Mouse (Mus musculus) heart, adult 2 months (tissue): ENCODE results near the gene Exosc1. TPM values are rescaled to one million over a fixed set of nuclear protein-coding genes. Genes with fewer than 3 reads are reported as not detected.

Source experiments
- DNase-seq, 2 experiments: peaks; one replicate each; pipeline ENCODE4 v3.0.0; 2021
- H3K27ac ChIP-seq: fragments of 200-600 bp; 2 replicates; pipeline ENCODE4 v1.8.1; 2022
- H3K27me3 ChIP-seq: fragments of 200-500 bp; 2 replicates; pipeline ENCODE4 v1.6.1; 2012; ENCODE audit warnings: mild to moderate bottlenecking, low read length, inconsistent platforms, mixed read lengths; ENCODE audit not compliant: control insufficient read depth, insufficient read depth
- H3K36me3 ChIP-seq: fragments of 200-500 bp; 2 replicates; pipeline ENCODE4 v1.6.1; 2012; ENCODE audit warnings: low read length, inconsistent platforms; ENCODE audit not compliant: control insufficient read depth, insufficient read depth
- H3K4me1 ChIP-seq: fragments of 200-500 bp; 2 replicates; pipeline ENCODE4 v1.6.1; 2011; ENCODE audit warnings: low read length; ENCODE audit not compliant: control insufficient read depth, insufficient read depth
- H3K4me3 ChIP-seq: fragments of 200-600 bp; 2 replicates; pipeline ENCODE4 v1.8.1; 2022
- H3K79me2 ChIP-seq: fragments of 200-500 bp; replicated peaks from 2 replicates; pipeline ENCODE4 v1.6.1; 2012; ENCODE audit warnings: mild to moderate bottlenecking, inconsistent platforms, low read length, moderate library complexity, mixed read lengths; ENCODE audit not compliant: control insufficient read depth, insufficient read depth
- H3K9ac ChIP-seq: fragments of 200-500 bp; 2 replicates; pipeline ENCODE4 v1.6.1; 2012; ENCODE audit warnings: low read depth, mild to moderate bottlenecking, control low read depth, inconsistent platforms, low read length, mixed read lengths
- CTCF ChIP-seq: fragments of 200-600 bp; IDR thresholded peaks from 2 replicates; pipeline ENCODE4 v1.8.1; 2022; ENCODE audit warnings: antibody characterized with exemption, mild to moderate bottlenecking, moderate library complexity
- EP300 ChIP-seq: fragments of 200-500 bp; IDR thresholded peaks from 2 replicates; pipeline ENCODE4 v1.6.1; 2011; ENCODE audit warnings: low read depth, low read length, control low read depth; ENCODE audit not compliant: insufficient read depth
- POLR2A ChIP-seq: fragments of 200-500 bp; IDR thresholded peaks from 2 replicates; pipeline ENCODE4 v1.6.1; 2011; ENCODE audit warnings: mild to moderate bottlenecking, low read depth, low read length, control low read depth; ENCODE audit not compliant: insufficient read depth
- WGBS: fragments of 180-500 bp; shearing (Covaris S2); methylation state at CpG from one replicate; pipeline ENCODE4 v1.1.7; 2018; 5-methylcytosine and 5-hydroxymethylcytosine counted together
- intact Hi-C: fragments of 180-260 bp; cut with DNase I; formaldehyde crosslinking; loops from one replicate; pipeline ENCODE4 v1.15.1; 2025
- polyA plus RNA-seq: library from polyadenylated mRNA; depleted of rRNA; stranded (reverse); fragments of >200 nt; gene quantifications from 2 replicates; pipeline ENCODE4 v1.2.3, GENCODE M21; 2012
- total RNA-seq, 2 experiments: library from RNA; stranded (reverse); gene quantifications; 2 replicates each; pipeline ENCODE4 v1.2.3; 2021

Gene Exosc1
- total and polyA plus RNA-seq, 3 experiments = 9.8 to 13.9 (median 13.2) TPM

DNA sequence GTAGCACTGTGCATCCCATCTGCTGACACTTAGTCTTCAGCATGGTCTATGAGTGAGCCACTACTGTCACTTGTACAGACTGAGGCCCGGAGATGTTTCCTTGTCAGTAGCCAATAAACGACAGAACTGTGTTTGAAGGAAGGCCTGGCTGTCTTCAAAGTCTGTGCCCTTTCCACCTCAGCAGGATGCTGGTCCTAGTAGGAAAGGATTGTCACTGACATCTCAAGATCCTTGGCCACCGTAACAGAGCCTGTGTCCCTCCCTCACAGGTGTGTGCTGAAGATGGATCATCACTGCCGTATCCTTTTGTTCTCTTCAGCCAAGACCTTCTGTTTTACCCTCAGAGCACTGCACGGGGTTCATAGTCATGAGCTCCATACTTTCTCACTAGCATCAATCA lies 5.3 kb upstream of the Exosc1 start:
- Histone ChIP-seq H3K27ac (no peak overlapping the region), H3K4me3 (no peak overlapping the region), H3K27me3 (no peaks in the 10 kb centered on the region), H3K36me3 (no peaks in the 10 kb centered on the region), H3K9ac (no peak overlapping the region), H3K4me1 (peaks cover 2% of the 10 kb centered on the region), H3K79me2 (no peaks in the 10 kb centered on the region)
- 90% methylated on average over 5 of the region's 5 CpGs for WGBS
- no peak for TF ChIP-seq CTCF
- intact Hi-C loops = loop anchor here (10.0 kb wide), 1 partner anchor 206 kb away; the partner anchor contains the start of gene Marveld1
- DNase-seq = no peak

DNA sequence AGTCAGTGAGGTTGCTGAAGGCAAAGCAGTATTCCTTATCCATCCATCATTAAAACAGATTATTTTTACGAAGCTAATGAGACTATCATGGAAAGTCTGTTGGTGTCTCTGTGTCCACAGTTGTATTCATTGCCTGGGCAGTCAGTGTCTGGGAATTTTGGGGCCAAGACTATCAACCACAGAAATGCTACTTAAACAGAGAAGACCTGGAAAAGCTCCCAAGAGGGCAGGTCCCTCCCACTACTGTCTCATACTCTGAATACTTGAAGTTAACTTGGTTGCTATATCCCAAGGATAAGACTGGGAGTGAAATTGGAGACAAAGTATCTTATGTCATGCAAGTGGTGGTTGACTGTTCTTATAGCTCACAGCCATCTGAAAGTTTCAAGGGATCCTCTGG lies 2.7 kb upstream of the Exosc1 start:
- Histone ChIP-seq H3K27me3 (no peaks in the 10 kb centered on the region), H3K4me1 (peaks cover 3% of the 10 kb centered on the region), H3K9ac (no peak overlapping the region), H3K27ac (no peak overlapping the region), H3K4me3 (no peak overlapping the region), H3K79me2 (no peaks in the 10 kb centered on the region), H3K36me3 (no peaks in the 10 kb centered on the region)
- 84% methylated on average over 1 of the region's 1 CpGs for WGBS
- TF ChIP-seq POLR2A (no peak), CTCF (no peak), EP300 (no peak)
- no peak for DNase-seq
- intact Hi-C loops = loop anchor here (10.0 kb wide), 1 partner anchor 209 kb away; the partner anchor contains the start of gene Marveld1

DNA sequence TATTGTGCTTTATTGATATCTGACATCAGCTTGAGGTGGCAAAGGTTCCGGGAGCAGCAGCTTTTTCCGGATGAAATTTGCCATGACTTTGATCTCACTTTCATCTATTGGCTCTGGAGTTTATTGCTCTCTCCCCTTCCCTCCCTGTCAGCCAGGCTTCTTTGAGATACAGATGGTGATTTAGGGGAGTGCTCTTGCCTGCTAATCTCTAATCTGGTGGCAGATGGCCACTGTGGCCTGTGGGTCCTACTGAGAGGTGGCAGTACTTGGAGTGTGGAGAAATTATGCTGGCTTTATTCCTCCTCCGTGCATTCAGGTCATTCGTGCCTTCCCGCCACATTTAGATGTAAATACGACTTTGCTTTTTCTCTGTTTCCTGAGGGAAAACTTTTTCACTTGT lies 901 bp upstream of the Exosc1 start:
- peaks cover 2% of the 10 kb centered on the region; the same call in 1 of the 2 replicates for H3K79me2 ChIP-seq
- no peak for TF ChIP-seq CTCF
- no peak for TF ChIP-seq POLR2A
- TF ChIP-seq EP300 = no peak
- no peak for DNase-seq
- intact Hi-C loops = loop anchor here (5.0 to 10.0 kb wide), 3 partner anchors 37 to 211 kb away; partner anchors contain the start of genes Marveld1, Morn4 and Rrp12
- H3K9ac ChIP-seq = peak overlapping the region; percentile 57; the same call in 1 of the 2 replicates
- 30% methylated on average over 6 of the region's 6 CpGs for WGBS
- H3K36me3 ChIP-seq = no peaks in the 10 kb centered on the region
- H3K4me3 ChIP-seq = peak overlapping the region; percentile 73
- no peaks in the 10 kb centered on the region for H3K27me3 ChIP-seq
- H3K4me1 ChIP-seq = peaks cover 3% of the 10 kb centered on the region
- H3K27ac ChIP-seq = no peak overlapping the region

DNA sequence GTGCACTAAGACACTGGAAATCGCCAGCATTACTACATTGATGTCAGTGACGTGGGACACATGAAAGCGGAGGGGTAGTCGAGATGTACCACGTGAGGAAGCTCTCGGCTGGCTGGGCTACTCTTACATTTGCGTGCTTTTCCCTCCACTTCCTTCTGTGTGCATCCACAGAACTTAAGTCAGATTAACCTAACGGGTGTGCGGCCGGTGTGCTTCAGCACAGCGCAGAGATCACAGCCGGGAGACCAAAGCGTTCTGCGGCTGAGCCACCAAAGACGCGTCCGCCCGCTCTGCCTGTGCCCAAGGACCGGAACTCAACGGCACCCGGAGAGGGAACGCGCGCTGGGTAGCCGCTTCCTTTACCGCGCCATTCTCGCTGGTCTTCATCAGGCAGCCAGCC lies 537 bp downstream of the Exosc1 start:
- peak overlapping the region; percentile 73 for H3K4me3 ChIP-seq
- WGBS = under 1% methylated on average over 28 of the region's 28 CpGs
- no peak for TF ChIP-seq CTCF
- no peak for TF ChIP-seq POLR2A
- TF ChIP-seq EP300 = no peak
- peaks cover 2% of the 10 kb centered on the region; the same call in 1 of the 2 replicates for H3K79me2 ChIP-seq
- H3K27ac ChIP-seq = peak overlapping the region; percentile 49
- no peak for DNase-seq
- H3K36me3 ChIP-seq = no peaks in the 10 kb centered on the region
- peaks cover 3% of the 10 kb centered on the region for H3K4me1 ChIP-seq
- no peaks in the 10 kb centered on the region for H3K27me3 ChIP-seq
- H3K9ac ChIP-seq = peak overlapping the region; percentile 37
- intact Hi-C loops = loop anchor here (1.0 to 10.0 kb wide), 5 partner anchors 20 to 212 kb away; partner anchors contain the start of genes Marveld1, Morn4 and Rrp12

DNA sequence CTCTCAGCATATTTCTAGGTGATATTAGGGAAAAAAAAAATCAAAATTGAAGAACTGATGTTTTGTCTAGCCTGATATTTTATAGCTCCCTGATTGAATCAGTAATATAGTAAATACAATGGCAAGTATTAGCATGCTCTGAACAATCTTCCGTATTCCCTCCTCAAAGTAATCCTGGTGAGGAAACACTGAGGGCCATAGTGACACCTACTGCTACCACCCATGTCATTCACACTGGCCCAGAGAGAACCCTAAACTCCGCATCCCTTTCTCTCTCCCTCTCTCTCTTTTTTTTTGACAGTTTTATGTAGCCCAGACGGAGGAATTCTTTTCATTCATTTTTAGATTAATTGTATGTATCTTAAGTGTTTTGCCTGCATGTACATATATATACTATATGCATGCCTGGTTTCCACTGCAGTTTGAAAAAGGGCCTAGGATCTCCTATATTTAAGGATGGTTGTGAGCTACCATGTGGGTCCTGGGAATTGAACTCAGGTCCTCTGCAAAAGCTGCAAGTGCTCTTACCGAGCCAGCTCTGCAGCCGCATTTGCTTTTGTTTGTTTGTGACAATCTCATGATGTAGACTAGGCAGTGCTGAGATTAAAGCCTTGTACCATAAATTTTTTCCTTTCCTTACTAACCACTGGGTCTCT lies 12.7 kb downstream of the Exosc1 start:
- peaks cover 6% of the 10 kb centered on the region for H3K36me3 ChIP-seq
- no peaks in the 10 kb centered on the region for H3K4me1 ChIP-seq
- no peak overlapping the region for H3K9ac ChIP-seq
- intact Hi-C loops = no loop called here
- H3K27me3 ChIP-seq = no peaks in the 10 kb centered on the region
- no peak overlapping the region for H3K4me3 ChIP-seq
- no peaks in the 10 kb centered on the region for H3K79me2 ChIP-seq
- no peak overlapping the region for H3K27ac ChIP-seq
- DNase-seq = no peak
- no peak for TF ChIP-seq POLR2A
- 85% methylated on average over 5 of the region's 5 CpGs for WGBS

DNA sequence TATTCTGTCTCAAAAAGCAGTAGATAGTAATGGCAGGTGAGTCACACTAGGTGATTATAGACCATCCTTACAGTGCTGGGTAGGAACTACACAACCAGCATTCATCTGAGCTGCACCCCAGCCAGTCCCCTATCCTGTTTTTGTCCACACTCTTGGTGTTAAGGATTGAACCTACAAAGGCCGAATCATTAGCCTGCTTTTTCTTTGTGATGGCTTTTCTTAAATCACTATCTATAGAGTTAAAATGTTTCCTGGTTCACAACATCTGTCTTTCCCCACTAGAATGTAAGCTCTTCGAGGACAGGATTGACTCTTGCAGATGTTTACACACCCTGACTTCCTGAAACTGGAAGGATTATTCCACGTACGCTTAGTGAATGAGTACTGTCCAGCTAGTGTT lies 13.8 kb downstream of the Exosc1 start:
- TF ChIP-seq CTCF (no peak), POLR2A (0 out of 2 replicates have a peak, but pooled peaks have one; percentile 3)
- Histone ChIP-seq H3K9ac (no peak overlapping the region), H3K79me2 (no peaks in the 10 kb centered on the region), H3K27me3 (no peaks in the 10 kb centered on the region), H3K27ac (no peak overlapping the region), H3K36me3 (peaks cover 9% of the 10 kb centered on the region), H3K4me1 (peaks cover 3% of the 10 kb centered on the region), H3K4me3 (no peak overlapping the region)
- intact Hi-C loops = no loop called here
- WGBS = 65% methylated on average over 4 of the region's 4 CpGs
- DNase-seq = no peak
